Mouse (Mus musculus): ENCODE results near the gene Slc22a2. TPM values are rescaled to one million over a fixed set of nuclear protein-coding genes. Genes with fewer than 3 reads are reported as not detected.
A peak's percentile ranks its signal among the peaks of the same experiment; 100 is the strongest.
"Not testable (repeated sequence)": the region's sequence is repeated elsewhere in the genome, so short reads cannot be mapped to it uniquely, and the experiment has no call there.

Gene Slc22a2
- 0.08 TPM in 1 of 2 replicates, not detected in the other for polyA plus RNA-seq (2012; rRNA removed)

DNA sequence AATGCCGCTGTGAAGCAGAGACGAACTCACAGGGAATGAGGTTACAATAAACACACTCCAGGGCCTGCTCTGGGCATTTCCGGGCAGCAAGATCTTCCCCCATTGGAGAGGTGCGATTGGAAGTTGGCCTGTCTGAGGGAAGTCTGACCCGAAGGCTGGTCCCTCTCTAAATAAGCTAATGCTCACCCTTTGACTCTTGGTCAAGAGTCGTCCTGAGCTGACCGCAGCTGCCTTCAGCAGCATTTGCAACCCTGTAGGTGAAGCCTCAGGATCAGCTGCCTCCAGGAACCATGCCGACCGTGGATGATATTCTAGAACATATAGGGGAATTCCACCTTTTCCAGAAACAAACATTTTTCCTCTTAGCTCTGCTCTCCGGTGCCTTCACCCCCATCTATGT is at the start of gene Slc22a2:
Gene Slc22a2, plus strand, starts transcription at position 142 of the 400 bp plus-strand sequence.
- 40% methylated on average over 10 of the region's 10 CpGs for WGBS
- DNase-seq: no peak
- TF ChIP-seq POLR2A (IDR thresholded peaks at IDR 0.05; ENCODE audit: borderline replicate concordance, extremely low read depth, low read depth, low read length) (no peak), CTCF (IDR thresholded peaks at IDR 0.05; ENCODE audit: insufficient read depth, low read length) (no peak)
- no peaks in the 10 kb centered on the region for H3K4me1 ChIP-seq (ENCODE audit: control insufficient read depth, insufficient read depth, low read length)
- no peak within 1 kb of the TSS for H3K4me3 ChIP-seq (replicated peaks; ENCODE audit: extremely low read depth, low read depth, low read length)

DNA sequence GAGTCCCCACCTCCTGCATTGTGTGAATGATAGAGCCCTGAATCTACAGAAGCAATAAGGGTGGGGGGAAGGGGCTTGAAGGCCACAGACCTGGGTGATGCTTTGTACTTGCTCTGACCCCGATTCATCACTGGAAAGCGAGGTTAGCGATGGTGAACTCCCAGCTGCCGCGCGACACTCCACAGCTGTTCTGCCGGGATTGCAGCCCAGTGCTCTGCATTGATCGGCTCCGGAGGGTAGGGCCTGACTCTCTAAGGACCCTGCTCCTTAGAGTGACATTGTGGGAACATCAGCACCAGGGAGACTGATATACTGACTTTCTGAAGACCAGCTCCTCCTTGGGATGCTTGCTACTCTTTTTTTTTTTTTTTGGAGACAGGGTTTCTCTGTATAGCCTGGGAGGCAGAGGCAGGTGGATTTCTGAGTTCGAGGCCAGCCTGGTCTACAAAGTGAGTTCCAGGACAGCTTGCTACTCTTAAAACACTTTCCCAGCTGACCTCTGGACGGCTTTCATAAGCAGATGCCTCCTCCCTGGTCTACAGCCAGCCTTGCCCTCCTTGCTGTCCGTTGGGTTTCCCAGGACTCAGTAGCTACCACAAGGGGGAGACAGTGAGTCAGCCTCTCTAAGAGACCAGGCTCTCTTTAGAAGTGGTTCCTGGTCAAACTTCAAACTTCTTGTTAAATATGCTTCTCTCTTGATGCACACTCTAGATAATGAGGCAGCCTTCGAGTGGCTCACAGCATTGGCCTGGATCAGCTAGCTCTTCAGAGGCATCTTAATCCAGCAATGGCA is 49.4 kb upstream of the Slc22a2 start:
- TF ChIP-seq POLR2A (IDR thresholded peaks at IDR 0.05; ENCODE audit: borderline replicate concordance, extremely low read depth, low read depth, low read length) (no peak), CTCF (IDR thresholded peaks at IDR 0.05; ENCODE audit: insufficient read depth, low read length) (peak; percentile 86)
- peak; percentile 32 for DNase-seq
- 37% methylated on average over 13 of the region's 13 CpGs for WGBS
- H3K4me3 ChIP-seq (replicated peaks; ENCODE audit: extremely low read depth, low read depth, low read length): no peak overlapping the region
- H3K4me1 ChIP-seq (ENCODE audit: control insufficient read depth, insufficient read depth, low read length): no peaks in the 10 kb centered on the region

DNA sequence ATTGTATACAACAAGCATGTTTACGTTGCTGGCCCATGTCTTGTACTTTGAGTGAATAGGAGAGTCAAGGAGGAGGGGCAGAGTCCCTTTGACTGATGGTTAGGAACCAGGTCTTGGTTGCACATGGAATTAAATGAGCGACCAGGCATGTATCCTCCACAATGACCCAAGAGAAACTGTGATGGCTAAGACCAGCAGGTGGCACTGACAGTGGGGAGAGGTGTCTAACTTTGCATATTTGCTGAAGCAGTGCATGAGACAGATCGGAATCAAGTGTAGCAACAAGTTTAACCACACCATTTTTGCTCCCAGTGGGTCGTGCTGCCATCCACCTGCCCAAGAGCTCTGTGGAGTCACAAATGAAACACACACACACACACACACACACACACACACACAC is 21.7 kb upstream of the Slc22a2 start:
- DNase-seq: no peak
- Histone ChIP-seq H3K4me3 (replicated peaks; ENCODE audit: extremely low read depth, low read depth, low read length) (no peak overlapping the region), H3K4me1 (ENCODE audit: control insufficient read depth, insufficient read depth, low read length) (no peaks in the 10 kb centered on the region)
- TF ChIP-seq CTCF (IDR thresholded peaks at IDR 0.05; ENCODE audit: insufficient read depth, low read length): no peak
- no peak for TF ChIP-seq POLR2A (IDR thresholded peaks at IDR 0.05; ENCODE audit: borderline replicate concordance, extremely low read depth, low read depth, low read length)
- 75% methylated on average over 4 of the region's 4 CpGs for WGBS

DNA sequence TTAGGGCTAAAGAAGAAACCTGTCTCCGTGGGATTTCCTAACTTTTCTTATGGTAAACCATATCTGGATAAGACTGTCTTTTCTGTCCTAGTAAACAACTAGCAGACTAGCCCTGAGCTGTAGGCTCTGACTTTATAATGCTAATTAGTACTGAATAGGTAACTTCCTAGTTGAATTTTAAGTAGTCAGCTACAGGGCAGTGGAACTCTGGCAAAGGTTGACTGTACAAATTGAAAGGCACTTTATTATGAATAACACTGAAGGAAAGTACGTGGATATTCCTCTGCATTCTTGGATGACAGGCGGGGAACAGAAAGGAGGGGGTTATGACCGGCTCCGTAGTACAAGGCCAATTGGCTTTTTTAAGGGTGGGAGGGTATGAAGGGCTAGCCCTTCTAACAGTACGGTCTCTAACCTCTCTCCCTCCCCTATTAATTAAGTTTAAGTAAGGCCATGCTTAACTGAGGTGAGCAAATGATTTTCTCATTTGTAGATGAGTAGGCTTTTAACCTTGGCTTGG is 19.4 kb upstream of the Slc22a2 start:
- WGBS: 76% methylated on average over 6 of the region's 6 CpGs
- DNase-seq; H3K4me1 ChIP-seq (ENCODE audit: control insufficient read depth, insufficient read depth, low read length); H3K4me3 ChIP-seq (replicated peaks; ENCODE audit: extremely low read depth, low read depth, low read length): not testable (repeated sequence)

DNA sequence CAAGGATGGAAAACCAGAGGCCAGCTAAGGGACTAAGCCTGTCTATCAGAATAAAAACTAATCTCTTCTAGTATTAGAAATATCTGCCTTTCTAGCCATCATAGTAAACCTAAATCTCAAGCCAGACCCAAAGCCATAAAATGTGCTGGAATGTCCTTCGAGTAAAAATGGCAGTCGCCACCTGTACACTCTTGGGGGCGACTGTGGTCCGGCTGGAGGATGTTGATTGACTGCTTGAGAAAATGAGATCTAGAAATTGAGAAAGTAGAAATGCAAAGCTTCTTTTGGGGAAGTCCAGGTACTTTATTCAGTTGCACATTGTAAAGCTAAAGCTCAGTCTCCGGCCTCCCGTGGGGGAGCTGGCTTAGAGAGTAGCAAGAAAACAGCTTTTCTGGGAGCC is 18.5 kb upstream of the Slc22a2 start:
- 92% methylated on average over 6 of the region's 6 CpGs for WGBS
- Histone ChIP-seq H3K4me1 (ENCODE audit: control insufficient read depth, insufficient read depth, low read length) (no peaks in the 10 kb centered on the region), H3K4me3 (replicated peaks; ENCODE audit: extremely low read depth, low read depth, low read length) (no peak overlapping the region)
- DNase-seq: no peak
- TF ChIP-seq CTCF (IDR thresholded peaks at IDR 0.05; ENCODE audit: insufficient read depth, low read length) (no peak), POLR2A (IDR thresholded peaks at IDR 0.05; ENCODE audit: borderline replicate concordance, extremely low read depth, low read depth, low read length) (no peak)

DNA sequence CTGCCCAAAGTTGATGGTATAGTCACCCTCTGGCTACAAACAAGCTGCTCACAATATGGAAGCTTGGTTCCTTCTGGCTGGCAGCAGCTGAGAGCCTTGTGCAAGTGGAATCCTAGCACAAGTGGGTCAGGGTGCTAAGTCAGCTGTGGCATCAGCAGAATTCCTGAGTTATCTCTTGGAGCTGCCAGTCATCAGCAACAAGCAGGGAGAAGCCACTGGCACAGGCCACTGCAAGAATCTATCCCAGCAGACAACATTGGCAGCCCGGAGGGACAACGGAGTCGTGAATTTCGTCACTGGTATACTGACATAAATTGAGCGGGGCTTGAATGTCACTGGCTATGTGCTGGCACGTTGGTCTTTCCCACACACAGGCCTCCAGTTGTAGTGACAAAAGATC is 12.6 kb upstream of the Slc22a2 start:
- TF ChIP-seq POLR2A (IDR thresholded peaks at IDR 0.05; ENCODE audit: borderline replicate concordance, extremely low read depth, low read depth, low read length) (no peak), CTCF (IDR thresholded peaks at IDR 0.05; ENCODE audit: insufficient read depth, low read length) (no peak)
- no peak for DNase-seq
- Histone ChIP-seq H3K4me1 (ENCODE audit: control insufficient read depth, insufficient read depth, low read length) (no peaks in the 10 kb centered on the region), H3K4me3 (replicated peaks; ENCODE audit: extremely low read depth, low read depth, low read length) (no peak overlapping the region)
- 58% methylated on average over 6 of the region's 6 CpGs for WGBS

DNA sequence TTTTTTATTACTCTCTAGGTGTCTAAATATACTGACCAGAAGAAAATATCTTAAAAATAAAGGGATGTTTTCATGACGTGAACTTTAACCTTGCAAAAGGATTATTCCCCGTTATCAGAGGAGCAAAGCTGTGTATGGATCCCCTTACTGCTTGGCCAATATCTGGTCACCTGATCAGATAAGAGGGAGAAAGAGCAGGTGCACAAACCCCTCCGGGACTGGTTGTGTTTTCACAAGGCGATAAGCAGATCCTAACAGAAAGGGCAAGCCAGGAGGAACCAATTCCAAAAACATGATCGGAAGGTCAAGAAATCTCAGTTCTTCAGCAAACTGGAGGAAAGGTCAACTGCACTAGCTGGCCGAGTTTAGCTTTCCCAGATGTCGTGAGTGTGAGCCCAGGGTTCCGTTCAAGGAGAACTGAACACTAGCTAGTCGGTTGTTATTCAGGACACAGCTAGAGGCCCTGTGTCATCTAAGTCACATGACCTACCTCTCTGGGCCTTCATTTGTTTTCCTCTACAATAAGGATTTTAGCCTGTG is 11.9 kb upstream of the Slc22a2 start:
- TF ChIP-seq CTCF (IDR thresholded peaks at IDR 0.05; ENCODE audit: insufficient read depth, low read length): no peak
- no peak for TF ChIP-seq POLR2A (IDR thresholded peaks at IDR 0.05; ENCODE audit: borderline replicate concordance, extremely low read depth, low read depth, low read length)
- Histone ChIP-seq H3K4me1 (ENCODE audit: control insufficient read depth, insufficient read depth, low read length) (no peaks in the 10 kb centered on the region), H3K4me3 (replicated peaks; ENCODE audit: extremely low read depth, low read depth, low read length) (no peak overlapping the region)
- DNase-seq: no peak
- 42% methylated on average over 9 of the region's 9 CpGs for WGBS

DNA sequence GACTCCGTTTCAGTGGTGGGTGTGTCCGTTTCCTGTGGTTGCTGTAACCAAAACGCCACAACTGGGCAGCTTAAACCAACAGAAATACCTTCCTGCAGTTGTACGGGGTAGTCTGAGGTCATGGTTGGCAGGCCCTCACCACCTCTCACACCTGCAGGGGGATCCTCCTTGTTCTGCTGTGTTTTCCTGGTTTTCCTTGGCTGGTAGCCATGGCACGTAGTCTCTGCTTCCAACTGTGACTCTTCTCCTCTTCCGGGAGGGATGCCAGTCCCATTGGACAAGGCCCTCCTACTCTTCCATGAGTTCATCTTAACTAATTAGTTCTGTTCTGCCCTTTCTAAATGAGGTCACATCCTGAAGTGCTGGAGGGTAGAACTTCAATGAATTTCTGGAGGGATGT is 8.5 kb upstream of the Slc22a2 start:
- Histone ChIP-seq H3K4me1 (ENCODE audit: control insufficient read depth, insufficient read depth, low read length) (no peaks in the 10 kb centered on the region), H3K4me3 (replicated peaks; ENCODE audit: extremely low read depth, low read depth, low read length) (no peak overlapping the region)
- DNase-seq: no peak
- TF ChIP-seq POLR2A (IDR thresholded peaks at IDR 0.05; ENCODE audit: borderline replicate concordance, extremely low read depth, low read depth, low read length): no peak
- TF ChIP-seq CTCF (IDR thresholded peaks at IDR 0.05; ENCODE audit: insufficient read depth, low read length): no peak
- WGBS: 62% methylated on average over 6 of the region's 6 CpGs

DNA sequence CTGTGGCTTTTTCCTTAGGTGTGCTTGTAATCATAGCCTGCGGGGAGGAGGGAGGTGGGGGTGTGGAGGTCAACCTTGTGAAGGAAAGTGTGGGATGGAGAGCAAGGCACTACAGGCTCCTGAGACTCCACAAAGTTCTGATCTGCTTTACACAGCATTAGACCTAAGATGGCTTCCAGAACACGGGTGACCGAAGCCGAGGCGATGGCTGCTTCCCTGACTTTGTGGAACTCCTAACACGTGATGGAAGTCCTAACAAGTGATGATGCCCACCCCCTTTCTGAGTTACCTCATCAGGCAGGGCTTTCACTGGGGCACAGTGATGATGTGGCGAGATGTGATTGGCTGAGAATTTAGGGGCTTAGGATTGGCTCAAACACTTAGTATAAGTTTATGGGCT is 6.8 kb upstream of the Slc22a2 start:
- WGBS: 95% methylated on average over 7 of the region's 7 CpGs
- no peak overlapping the region for H3K4me3 ChIP-seq (replicated peaks; ENCODE audit: extremely low read depth, low read depth, low read length)
- no peak for DNase-seq
- H3K4me1 ChIP-seq (ENCODE audit: control insufficient read depth, insufficient read depth, low read length): no peaks in the 10 kb centered on the region
- TF ChIP-seq POLR2A (IDR thresholded peaks at IDR 0.05; ENCODE audit: borderline replicate concordance, extremely low read depth, low read depth, low read length) (no peak), CTCF (IDR thresholded peaks at IDR 0.05; ENCODE audit: insufficient read depth, low read length) (no peak)

DNA sequence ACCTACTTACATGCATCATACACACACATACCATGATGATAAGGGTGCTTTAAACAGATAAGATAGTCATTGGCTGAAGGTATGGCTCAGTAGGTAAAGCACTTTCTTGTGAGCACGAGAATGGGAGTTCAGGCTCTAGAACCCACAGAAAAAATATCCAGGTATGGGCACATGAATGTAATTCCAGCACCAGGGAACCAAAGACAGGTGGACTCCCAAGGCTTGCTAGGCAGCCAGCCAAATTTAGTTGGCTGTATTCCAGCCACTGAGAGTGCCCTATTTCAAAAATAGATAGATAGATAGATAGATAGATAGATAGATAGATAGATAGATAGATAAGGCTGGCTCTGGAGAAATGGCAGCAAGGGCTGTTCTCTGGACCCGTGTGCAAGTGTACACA is 1.4 kb downstream of the Slc22a2 start:
- WGBS: 78% methylated on average over 2 of the region's 2 CpGs

More for the DNA sequence above, 1.4 kb downstream of the Slc22a2 start:
- TF ChIP-seq POLR2A (IDR thresholded peaks at IDR 0.05; ENCODE audit: borderline replicate concordance, extremely low read depth, low read depth, low read length): no peak
- TF ChIP-seq CTCF (IDR thresholded peaks at IDR 0.05; ENCODE audit: insufficient read depth, low read length): no peak
- Histone ChIP-seq H3K4me1 (ENCODE audit: control insufficient read depth, insufficient read depth, low read length) (no peaks in the 10 kb centered on the region), H3K4me3 (replicated peaks; ENCODE audit: extremely low read depth, low read depth, low read length) (no peak overlapping the region)
- no peak for DNase-seq
